Mouse (Mus musculus) frontal cortex, postnatal 25 days (tissue): ENCODE results near the gene Bag3.
"Not testable (repeated sequence)": the region's sequence is repeated elsewhere in the genome, so short reads cannot be mapped to it uniquely, and the experiment has no call there.

ENCODE experiments used
- DNase-seq, 2 experiments: peaks; one replicate each; pipeline ENCODE4 v3.0.0; 2022; ENCODE audit warnings: low spot score in 2 of 2

The Bag3 gene

GRCm38 (mm10) chr7:128567561-128568244, 44.3 kb downstream of the Bag3 start:
- DNase-seq, result no peak

GRCm38 (mm10) chr7:128569429-128569828, 46.0 kb downstream of the Bag3 start:
- not testable (repeated sequence) for DNase-seq

DNA sequence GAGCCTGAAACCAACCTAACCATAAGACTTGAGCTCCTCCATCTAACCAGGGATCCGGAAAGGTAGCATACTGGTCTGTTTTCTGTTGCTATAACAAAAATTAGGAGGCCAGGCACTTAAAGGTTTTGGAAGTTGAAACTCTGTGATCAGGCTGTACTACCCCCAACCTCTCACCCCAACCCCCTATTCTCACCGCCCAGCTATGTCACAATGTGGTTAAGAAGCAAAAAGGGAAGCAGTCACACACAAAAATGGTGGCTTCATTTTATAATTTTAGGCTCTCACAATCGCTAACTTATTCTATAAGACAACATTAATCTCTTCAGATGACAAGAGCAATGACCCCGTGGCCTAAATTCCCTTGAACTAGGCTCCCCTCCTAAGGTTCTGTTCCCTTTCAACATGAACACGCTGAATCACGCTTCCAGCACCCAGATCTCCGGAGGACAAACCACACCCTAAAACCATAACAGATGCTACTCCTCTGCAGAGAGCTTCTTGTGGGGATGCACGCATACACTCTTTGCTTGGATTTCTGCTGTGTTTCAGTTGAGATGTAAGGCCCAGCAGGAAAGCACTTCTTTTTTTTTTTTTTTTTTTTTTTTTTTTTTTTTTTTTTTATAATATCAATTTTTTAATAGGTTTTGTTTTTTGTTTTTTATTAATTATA, 46.7 kb downstream of the Bag3 start:
- DNase-seq, result no peak

DNA sequence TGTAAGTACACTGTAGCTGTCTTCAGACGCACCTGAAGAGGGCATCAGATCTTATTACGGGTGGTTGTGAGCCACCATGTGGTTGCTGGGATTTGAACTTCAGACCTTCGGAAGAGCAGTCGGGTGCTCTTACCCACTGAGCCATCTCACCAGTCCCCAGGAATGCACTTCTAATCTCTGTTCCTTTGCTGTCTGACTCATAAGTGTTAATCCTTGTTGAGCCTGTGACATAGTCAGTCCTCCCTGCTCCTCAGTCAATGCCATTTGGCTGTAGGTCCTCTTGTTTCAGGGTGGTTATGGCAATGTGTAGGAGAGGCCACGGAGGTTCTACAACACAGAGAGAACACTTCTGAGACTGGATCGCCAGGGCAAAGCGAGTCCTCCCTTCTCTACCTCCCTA, 47.2 kb downstream of the Bag3 start:
- DNase-seq, result not testable (repeated sequence)

DNA sequence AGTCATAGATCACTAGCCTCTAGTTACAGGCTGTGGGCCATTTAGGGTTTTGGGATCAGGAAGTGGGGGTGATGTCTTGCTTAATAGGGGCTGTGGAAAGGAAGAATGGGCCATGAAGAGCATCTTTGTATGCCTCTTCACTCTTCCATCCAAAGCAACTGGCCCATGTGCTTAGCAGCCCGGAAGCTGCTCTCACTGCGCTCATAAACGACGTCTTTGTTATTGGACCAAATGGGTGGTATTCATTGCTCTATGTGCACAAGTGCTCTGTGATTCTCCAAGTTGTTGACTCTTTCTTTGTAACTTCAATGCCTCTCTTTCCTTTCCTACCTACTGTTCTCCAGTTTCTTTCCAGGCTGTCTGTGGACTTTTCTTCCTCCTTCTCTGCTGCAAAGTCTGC, 48.6 kb downstream of the Bag3 start:
- DNase-seq, result no peak

- DNase-seq, result no peak
Observed at GRCm38 (mm10) chr7:128575211-128575610, 51.8 kb downstream of the Bag3 start.

GRCm38 (mm10) chr7:128575794-128576193, 52.4 kb downstream of the Bag3 start:
- DNase-seq, result no peak

- DNase-seq, result no peak
Observed at GRCm38 (mm10) chr7:128577607-128578006, 54.2 kb downstream of the Bag3 start.

DNA sequence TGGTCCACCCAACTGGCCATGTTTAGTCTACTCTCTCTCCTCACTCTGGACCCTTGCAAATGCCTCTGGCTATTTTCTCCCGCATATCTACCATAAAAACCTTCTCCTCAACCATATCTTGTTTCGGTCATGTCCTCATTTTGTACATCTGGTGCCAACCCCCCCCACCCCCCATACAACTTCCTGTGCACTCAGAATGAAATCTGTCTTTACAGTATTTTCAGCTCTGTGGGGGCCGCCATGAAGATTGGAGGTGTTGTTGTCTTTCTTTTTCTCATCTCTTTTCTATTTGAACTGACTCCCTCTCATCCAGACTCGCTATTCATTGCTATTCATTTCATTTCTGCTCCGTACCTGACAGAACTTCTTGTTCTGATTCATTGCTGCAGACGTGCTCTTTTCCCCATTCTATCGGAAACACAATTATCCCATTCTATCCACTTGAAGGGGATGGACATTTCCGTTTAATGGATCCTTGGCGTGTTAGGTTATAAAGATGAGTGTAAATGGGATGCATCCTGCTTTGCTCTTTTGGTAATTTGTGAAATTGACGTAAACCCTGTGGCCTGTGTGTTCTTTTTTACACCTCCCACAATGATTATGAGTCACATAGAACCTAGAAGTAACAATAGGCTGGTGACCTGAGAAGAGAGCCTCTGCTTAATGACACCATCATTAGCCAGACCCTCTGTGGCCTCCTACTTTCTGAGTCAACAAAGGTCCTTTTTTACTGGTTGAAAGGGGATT, 55.0 kb downstream of the Bag3 start:
- DNase-seq, result no peak

DNA sequence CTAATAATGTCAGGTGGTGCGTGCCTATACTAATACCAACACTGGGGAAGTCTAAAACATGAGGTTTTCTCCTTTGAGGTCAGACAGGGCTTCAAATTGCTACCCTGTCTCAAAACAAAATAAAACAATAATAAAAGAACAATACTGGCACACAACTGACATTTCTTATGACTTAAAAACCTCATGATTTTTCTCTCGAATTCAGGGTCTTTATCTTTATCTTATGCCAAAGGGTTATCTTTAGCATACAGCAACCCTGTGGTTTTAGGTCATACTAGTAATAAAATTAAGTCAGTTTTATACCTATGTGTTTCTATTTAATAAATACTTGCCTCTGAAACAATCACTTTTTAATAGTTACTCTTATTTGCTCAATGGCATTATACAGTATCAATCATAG, 56.0 kb downstream of the Bag3 start:
- DNase-seq, result no peak

- DNase-seq, result no peak
Observed at GRCm38 (mm10) chr7:128580318-128580717, 56.9 kb downstream of the Bag3 start.

DNA sequence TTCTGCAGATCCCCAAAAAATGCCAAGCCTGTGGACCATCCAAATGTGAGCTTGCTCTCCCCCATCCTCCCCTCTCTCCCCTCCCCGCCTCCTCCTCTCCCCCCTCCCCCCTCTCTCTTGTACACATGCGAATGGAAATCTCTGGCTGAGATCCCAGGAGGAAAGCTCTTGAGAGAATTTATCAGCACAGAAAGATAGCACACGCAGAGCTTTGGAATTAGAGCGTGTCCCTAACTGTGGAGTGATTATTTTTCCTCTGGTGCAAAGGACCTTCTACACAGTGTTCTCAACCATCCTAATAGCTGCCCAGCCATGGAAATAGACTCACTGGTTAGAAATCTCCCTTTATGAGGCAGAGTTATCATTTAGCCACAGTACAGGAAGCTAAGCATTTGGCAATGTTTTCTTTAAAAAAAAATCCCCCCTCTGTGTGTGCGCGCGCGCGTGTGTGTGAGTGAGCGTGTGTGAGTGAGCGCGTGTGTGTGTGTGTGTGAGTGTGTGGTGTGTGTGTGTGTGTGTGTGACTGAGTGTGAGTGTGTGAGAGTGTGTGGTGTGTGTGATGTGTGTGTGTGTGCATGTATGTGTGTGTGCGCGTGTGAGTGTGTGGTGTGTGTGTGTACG, 58.6 kb downstream of the Bag3 start:
- no peak for DNase-seq

DNA sequence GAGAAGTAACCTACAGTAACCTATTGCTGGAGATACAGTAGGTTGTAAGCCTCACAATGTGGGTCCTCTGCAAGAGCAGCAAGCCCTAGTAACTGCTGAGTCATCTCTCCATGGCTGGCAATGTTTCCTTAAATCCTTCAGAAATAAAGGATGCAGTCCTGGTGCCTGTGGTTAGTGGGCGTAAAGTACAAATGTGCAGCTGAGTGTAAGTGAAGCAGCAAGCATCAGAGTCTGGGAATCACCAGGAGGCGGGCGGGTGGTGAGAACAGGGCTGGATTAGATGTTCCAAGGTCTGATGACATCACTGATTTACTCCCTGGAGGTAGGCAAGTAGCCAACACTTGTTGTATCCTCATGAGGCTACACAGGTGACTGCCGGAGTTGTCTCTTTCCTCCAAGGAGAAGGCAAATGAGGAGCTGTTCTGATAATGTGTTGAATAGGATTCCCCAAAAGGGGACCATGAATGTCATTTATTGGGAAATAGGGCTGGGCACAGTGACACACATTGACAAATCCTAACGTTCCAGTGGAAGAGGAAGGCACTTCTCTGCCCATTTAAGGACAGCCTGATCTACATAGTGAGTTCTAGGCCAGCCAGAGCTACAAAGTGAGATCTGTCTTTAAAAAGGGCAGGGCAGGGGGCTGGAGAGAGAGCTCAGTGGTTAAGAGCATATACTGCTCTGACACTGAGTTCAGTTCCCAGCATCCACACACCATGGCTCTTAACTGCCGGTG, 60.0 kb downstream of the Bag3 start:
- peak; percentile 15 to 41 for DNase-seq

DNA sequence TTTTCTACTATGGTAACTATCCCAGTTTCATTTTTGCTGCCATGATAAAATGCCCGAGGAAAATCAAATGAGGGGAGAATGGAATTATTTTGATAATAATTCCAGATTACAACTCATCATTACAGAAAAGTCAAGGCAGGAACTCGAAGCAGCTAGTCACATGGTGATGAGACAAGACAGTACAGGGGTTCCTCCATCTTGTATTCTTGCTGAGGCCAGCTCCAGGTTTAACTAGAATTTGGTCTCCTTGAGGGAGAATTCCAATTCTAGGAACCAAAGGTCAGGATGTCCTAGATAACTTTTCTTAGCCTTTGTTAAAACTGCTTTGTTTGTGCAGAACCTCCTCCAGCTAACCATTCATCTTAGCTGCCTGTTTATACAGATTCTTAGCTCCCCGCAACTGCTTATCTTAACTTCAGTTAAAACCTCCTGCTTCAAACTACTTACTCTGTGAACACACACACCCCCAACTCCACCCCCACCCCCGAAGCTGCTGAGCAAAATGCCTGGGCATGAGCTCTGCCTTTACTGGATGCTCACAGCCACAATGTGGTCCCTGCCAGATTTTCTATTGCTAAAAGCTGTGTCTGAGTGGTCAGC, 64.0 kb downstream of the Bag3 start:
- DNase-seq, result no peak

GRCm38 (mm10) chr7:128591345-128592084, 68.1 kb downstream of the Bag3 start:
- DNase-seq, result no peak

GRCm38 (mm10) chr7:128592118-128592935, 68.9 kb downstream of the Bag3 start:
- DNase-seq, result peak in 1 of 2 experiments; percentile 16

GRCm38 (mm10) chr7:128592936-128593241, 69.5 kb downstream of the Bag3 start:
- no peak for DNase-seq

DNA sequence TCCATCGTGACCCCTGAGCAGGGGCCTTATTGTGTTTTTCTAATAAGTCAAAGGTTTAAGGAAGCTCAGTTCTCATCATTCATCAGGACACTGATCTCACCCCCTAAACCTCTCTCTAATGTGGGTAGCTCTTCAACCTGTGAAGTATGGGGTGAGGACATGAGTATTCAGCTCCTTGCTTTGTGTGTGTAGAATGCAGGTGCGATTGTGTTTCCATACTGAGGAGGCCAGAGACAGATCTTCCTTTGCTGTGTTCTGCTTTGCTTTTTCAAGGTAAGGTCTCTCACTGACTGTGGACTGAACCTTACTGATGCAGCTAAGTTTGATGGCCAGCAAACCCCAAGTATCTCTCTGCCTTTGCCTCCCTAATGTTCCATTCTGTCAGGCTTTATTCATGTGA, 72.9 kb downstream of the Bag3 start:
- no peak for DNase-seq
